Mouse (Mus musculus): ENCODE measurements around the gene Rad1.
"Not testable (repeated sequence)": the region's sequence is repeated elsewhere in the genome, so short reads cannot be mapped to it uniquely, and the experiment has no call there.

Gene Rad1

GRCm38 (mm10) chr15:10485484-10486364 is at the start of gene Rad1, which contains the start of gene Brix1:
Gene Rad1, plus strand, starts transcription at chr15:10486018.
Gene Brix1, minus strand, starts transcription at chr15:10485947.
- peak; percentile 90 for DNase-seq

- DNase-seq = no peak
Measured at GRCm38 (mm10) chr15:10436893-10437292, 48.9 kb upstream of the Rad1 start.

- DNase-seq = no peak
Measured at GRCm38 (mm10) chr15:10439963-10440362, 45.9 kb upstream of the Rad1 start.

- no peak for DNase-seq
Measured at GRCm38 (mm10) chr15:10441493-10441892, 44.3 kb upstream of the Rad1 start.

GRCm38 (mm10) chr15:10442275-10442674 is 43.5 kb upstream of the Rad1 start:
- no peak for DNase-seq

- no peak for DNase-seq
Measured at GRCm38 (mm10) chr15:10447102-10447501, 38.7 kb upstream of the Rad1 start.

GRCm38 (mm10) chr15:10460986-10461385 is 24.8 kb upstream of the Rad1 start:
- no peak for DNase-seq

- DNase-seq = no peak
Measured at GRCm38 (mm10) chr15:10463555-10463954, 22.3 kb upstream of the Rad1 start.

- no peak for DNase-seq
Measured at GRCm38 (mm10) chr15:10464678-10465077, 21.1 kb upstream of the Rad1 start.

GRCm38 (mm10) chr15:10468761-10469160 is 17.1 kb upstream of the Rad1 start:
- DNase-seq = no peak

GRCm38 (mm10) chr15:10469641-10470150 is 16.1 kb upstream of the Rad1 start:
- DNase-seq = no peak

- peak; percentile 87 for DNase-seq
Measured at GRCm38 (mm10) chr15:10470151-10470831, 15.5 kb upstream of the Rad1 start, which contains the start of gene Dnajc21. Gene Dnajc21, minus strand, starts transcription at chr15:10470516.

- no peak for DNase-seq
Measured at GRCm38 (mm10) chr15:10470941-10471340, 14.9 kb upstream of the Rad1 start.

- no peak for DNase-seq
Measured at GRCm38 (mm10) chr15:10486365-10486839, 584 bp downstream of the Rad1 start.

GRCm38 (mm10) chr15:10487246-10487645 is 1.4 kb downstream of the Rad1 start:
- no peak for DNase-seq

GRCm38 (mm10) chr15:10490101-10490500 is 4.3 kb downstream of the Rad1 start:
- no peak for DNase-seq

GRCm38 (mm10) chr15:10495944-10496343 is 10.1 kb downstream of the Rad1 start:
- DNase-seq = no peak

- DNase-seq = not testable (repeated sequence)
Measured at GRCm38 (mm10) chr15:10496696-10497095, 10.9 kb downstream of the Rad1 start.

GRCm38 (mm10) chr15:10499593-10499992 is 13.8 kb downstream of the Rad1 start:
- no peak for DNase-seq

- no peak for DNase-seq
Measured at GRCm38 (mm10) chr15:10500035-10500434, 14.2 kb downstream of the Rad1 start.

GRCm38 (mm10) chr15:10500838-10501719 is 15.3 kb downstream of the Rad1 start:
- DNase-seq = no peak

GRCm38 (mm10) chr15:10506099-10506498 is 20.3 kb downstream of the Rad1 start:
- DNase-seq = no peak

GRCm38 (mm10) chr15:10515166-10515565 is 29.3 kb downstream of the Rad1 start:
- DNase-seq = no peak

All from cerebellum, adult 11 months (tissue).